Mouse (Mus musculus) limb, embryonic 13.5 days (tissue): ENCODE results near the gene Map2k1. TPM values are rescaled to one million over a fixed set of nuclear protein-coding genes. Genes with fewer than 3 reads are reported as not detected.
"Not testable (repeated sequence)": the region's sequence is repeated elsewhere in the genome, so short reads cannot be mapped to it uniquely, and the experiment has no call there.

ENCODE experiments used
- ATAC-seq: fragments of 200-750 bp; cut with Nextera tagmentation; 2 replicates; pipeline ENCODE4 v1.8.0; 2017; ENCODE audit warnings: low read depth, moderate number of reproducible peaks, moderate TSS enrichment; ENCODE audit not compliant: low FRiP score
- H3K27ac ChIP-seq: fragments of 300-500 bp; sonication (generic); 2 replicates; pipeline ENCODE4 v1.5.1; 2015; ENCODE audit warnings: inconsistent platforms, mild to moderate bottlenecking, moderate library complexity
- H3K27me3 ChIP-seq: fragments of 300-500 bp; sonication (generic); 2 replicates; pipeline ENCODE4 v1.6.1; 2015; ENCODE audit warnings: mild to moderate bottlenecking, inconsistent platforms
- H3K36me3 ChIP-seq: fragments of 300-500 bp; sonication (generic); 2 replicates; pipeline ENCODE4 v1.6.1; 2015; ENCODE audit warnings: inconsistent platforms, mild to moderate bottlenecking, moderate library complexity
- H3K4me1 ChIP-seq: fragments of 300-500 bp; sonication (generic); 2 replicates; pipeline ENCODE4 v1.6.1; 2015; ENCODE audit warnings: inconsistent platforms
- H3K4me2 ChIP-seq: fragments of 300-500 bp; sonication (generic); replicated peaks from 2 replicates; pipeline ENCODE4 v1.6.1; 2015; ENCODE audit warnings: inconsistent platforms, mild to moderate bottlenecking, moderate library complexity
- H3K4me3 ChIP-seq: fragments of 300-500 bp; sonication (generic); 2 replicates; pipeline ENCODE4 v1.5.1; 2015; ENCODE audit warnings: moderate library complexity, mild to moderate bottlenecking, inconsistent platforms
- H3K9ac ChIP-seq: fragments of 300-500 bp; sonication (generic); 2 replicates; pipeline ENCODE4 v1.6.1; 2015; ENCODE audit warnings: mild to moderate bottlenecking, inconsistent platforms
- H3K9me3 ChIP-seq: fragments of 300-500 bp; sonication (generic); 2 replicates; pipeline ENCODE4 v1.6.1; 2016; ENCODE audit warnings: inconsistent platforms
- WGBS: fragments of 180-500 bp; shearing (Covaris S2); methylation state at CpG from one replicate; pipeline ENCODE4 v1.1.7; 2015; 5-methylcytosine and 5-hydroxymethylcytosine counted together
- microRNA-seq: library from miRNA; unstranded; fragments of <30 nt; microRNA quantifications from one replicate; pipeline ENCODE4, GENCODE M21; 2016
- polyA plus RNA-seq: library from polyadenylated mRNA; unstranded; fragments of >200 nt; fragmentation: Nextera tagmentation; extraction: Ambion mirVana; gene quantifications from 2 replicates; pipeline ENCODE4 v1.2.1, GENCODE M21; 2015

Map2k1 gene
- polyA plus RNA-seq, 1 experiment from 2014 or later, result 80.1 TPM

DNA sequence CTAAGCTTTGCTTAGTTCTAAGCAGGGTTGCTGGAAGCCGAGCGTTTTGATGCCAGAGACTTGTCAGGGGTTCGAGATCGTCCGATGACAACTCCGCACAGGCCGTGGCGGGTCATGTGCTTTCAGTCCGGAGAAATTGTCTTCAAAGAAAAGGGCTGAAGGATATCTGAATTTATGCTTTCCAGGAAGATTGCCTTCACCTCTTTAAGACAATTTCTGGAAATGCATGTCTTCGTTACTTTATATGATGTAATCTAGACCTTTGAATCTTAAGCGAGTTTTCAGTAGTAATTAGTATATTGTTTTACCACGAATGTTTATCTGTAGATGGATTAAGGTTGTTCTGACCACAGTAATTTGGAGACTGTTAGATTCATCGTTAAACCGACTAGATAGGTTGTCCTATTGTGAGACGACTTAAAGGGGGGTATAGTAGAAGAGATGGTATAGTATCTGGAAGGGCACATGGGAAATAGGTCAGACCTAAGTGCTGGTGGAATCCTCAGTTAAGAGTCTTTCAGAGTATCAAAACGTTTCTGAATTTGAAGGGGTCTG is 79.7 kb downstream of the Map2k1 start:
- no peak; the same call in 1 of the 2 replicates for ATAC-seq
- H3K4me1 ChIP-seq, result peaks cover 25% of the 10 kb centered on the region
- H3K9me3 ChIP-seq, result no peaks in the 10 kb centered on the region
- peak overlapping the region; percentile 90; the same call in 1 of the 2 replicates for H3K27ac ChIP-seq
- peak overlapping the region; percentile 86 for H3K9ac ChIP-seq
- peak overlapping the region; percentile 64 for H3K4me3 ChIP-seq
- WGBS, result 0% methylated on average over 16 of the region's 16 CpGs
- H3K27me3 ChIP-seq, result no peaks in the 10 kb centered on the region
- peak overlapping the region; percentile 83 for H3K4me2 ChIP-seq
- peaks cover 42% of the 10 kb centered on the region for H3K36me3 ChIP-seq

- under 1% methylated on average over 42 of the region's 42 CpGs for WGBS
- H3K36me3 ChIP-seq, result peaks cover 35% of the 10 kb centered on the region
- peak; percentile 82 for ATAC-seq
Observed at GRCm38 (mm10) chr9:64172816-64173665, 80.4 kb downstream of the Map2k1 start, which contains the start of the genes Zwilch and Rpl4. Gene Zwilch, minus strand, starts transcription at chr9:64173104. Gene Rpl4, plus strand, starts transcription at chr9:64173375.

GRCm38 (mm10) chr9:64172145-64172815 is 81.2 kb downstream of the Map2k1 start:
- Histone ChIP-seq H3K27me3 (no peaks in the 10 kb centered on the region), H3K36me3 (peaks cover 28% of the 10 kb centered on the region), H3K9ac (peak overlapping the region; percentile 86), H3K9me3 (no peaks in the 10 kb centered on the region), H3K4me1 (peaks cover 25% of the 10 kb centered on the region), H3K4me2 (peak overlapping the region; percentile 82), H3K27ac (peak overlapping the region; percentile 90), H3K4me3 (peak overlapping the region; percentile 64)
- 2% methylated on average over 18 of the region's 18 CpGs for WGBS
- ATAC-seq, result no peak; the same call in 1 of the 2 replicates

More at GRCm38 (mm10) chr9:64172816-64173665, 80.4 kb downstream of the Map2k1 start, which contains the start of the genes Zwilch and Rpl4:
- Histone ChIP-seq H3K9ac (peak within 1 kb of the TSS; percentile 86), H3K4me1 (peaks cover 25% of the 10 kb centered on the region), H3K9me3 (no peaks in the 10 kb centered on the region), H3K27me3 (no peaks in the 10 kb centered on the region), H3K4me3 (peak within 1 kb of the TSS; percentile 64), H3K4me2 (peak within 1 kb of the TSS; percentile 83), H3K27ac (peak within 1 kb of the TSS; percentile 90)

DNA sequence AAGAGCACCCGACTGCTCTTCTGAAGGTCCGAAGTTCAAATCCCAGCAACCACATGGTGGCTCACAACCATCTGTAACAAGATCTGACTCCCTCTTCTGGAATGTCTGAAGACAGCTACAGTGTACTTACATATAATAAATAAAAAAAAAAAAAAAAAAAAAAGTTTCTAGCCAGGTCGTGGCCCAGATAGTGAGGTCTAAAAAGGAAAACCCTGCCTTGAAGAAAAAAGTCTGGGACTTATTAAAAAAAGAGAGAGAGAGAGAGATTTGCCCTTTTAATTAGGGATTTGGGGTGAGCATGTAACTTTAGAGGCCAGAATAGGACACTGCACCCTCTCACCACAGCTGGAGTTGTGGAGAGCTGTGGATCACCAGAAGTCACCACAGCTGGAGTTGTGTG is 83.5 kb downstream of the Map2k1 start:
- not testable (repeated sequence) for H3K9ac ChIP-seq, H3K4me3 ChIP-seq, H3K4me2 ChIP-seq, H3K27ac ChIP-seq, H3K27me3 ChIP-seq, H3K36me3 ChIP-seq, ATAC-seq, H3K9me3 ChIP-seq
- peaks cover 21% of the 10 kb centered on the region for H3K4me1 ChIP-seq
- 90% methylated on average over 3 of the region's 3 CpGs for WGBS

DNA sequence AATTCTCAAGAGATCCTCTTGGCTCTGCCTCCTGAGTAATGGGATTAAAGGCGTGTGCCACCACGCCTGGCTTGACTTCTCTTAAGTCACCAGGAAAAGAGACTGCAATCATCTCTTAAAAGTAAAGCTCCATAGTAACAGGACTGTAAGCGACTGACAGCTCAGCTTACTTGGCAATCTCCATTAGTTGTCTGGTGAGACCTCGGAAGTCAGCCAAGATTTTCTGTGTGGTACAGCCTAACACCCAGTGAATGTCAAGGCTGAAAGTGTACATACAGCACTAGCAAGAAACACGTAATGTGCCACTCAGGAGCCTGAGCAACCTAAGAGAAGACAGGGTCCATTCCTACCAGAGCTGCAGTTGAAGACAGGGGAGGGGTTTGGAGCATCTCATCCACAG is 93.0 kb downstream of the Map2k1 start:
- no peak overlapping the region for H3K9ac ChIP-seq
- no peak for ATAC-seq
- no peaks in the 10 kb centered on the region for H3K4me1 ChIP-seq
- no peak overlapping the region for H3K27ac ChIP-seq
- no peaks in the 10 kb centered on the region for H3K27me3 ChIP-seq
- peaks cover 62% of the 10 kb centered on the region for H3K36me3 ChIP-seq
- H3K4me2 ChIP-seq, result no peak overlapping the region
- H3K9me3 ChIP-seq, result no peaks in the 10 kb centered on the region
- WGBS, result 94% methylated on average over 5 of the region's 5 CpGs
- no peak overlapping the region for H3K4me3 ChIP-seq

- no peaks in the 10 kb centered on the region for H3K9me3 ChIP-seq
- H3K36me3 ChIP-seq, result peaks cover 68% of the 10 kb centered on the region
- H3K4me2 ChIP-seq, result no peak overlapping the region
- H3K27me3 ChIP-seq, result no peaks in the 10 kb centered on the region
- ATAC-seq, result no peak
- H3K9ac ChIP-seq, result no peak overlapping the region
- WGBS, result 92% methylated on average over 1 of the region's 1 CpGs
- no peak overlapping the region for H3K4me3 ChIP-seq
- H3K27ac ChIP-seq, result no peak overlapping the region
- no peaks in the 10 kb centered on the region for H3K4me1 ChIP-seq
Observed at GRCm38 (mm10) chr9:64156641-64157040, 96.8 kb downstream of the Map2k1 start.

- Histone ChIP-seq H3K4me3 (no peak overlapping the region), H3K27me3 (no peaks in the 10 kb centered on the region), H3K4me1 (no peaks in the 10 kb centered on the region), H3K9ac (no peak overlapping the region), H3K4me2 (no peak overlapping the region), H3K27ac (no peak overlapping the region), H3K36me3 (peaks cover 53% of the 10 kb centered on the region), H3K9me3 (no peaks in the 10 kb centered on the region)
- no peak for ATAC-seq
- WGBS, result 92% methylated on average over 9 of the region's 9 CpGs
Observed at GRCm38 (mm10) chr9:64139879-64140278, 113.6 kb downstream of the Map2k1 start.

DNA sequence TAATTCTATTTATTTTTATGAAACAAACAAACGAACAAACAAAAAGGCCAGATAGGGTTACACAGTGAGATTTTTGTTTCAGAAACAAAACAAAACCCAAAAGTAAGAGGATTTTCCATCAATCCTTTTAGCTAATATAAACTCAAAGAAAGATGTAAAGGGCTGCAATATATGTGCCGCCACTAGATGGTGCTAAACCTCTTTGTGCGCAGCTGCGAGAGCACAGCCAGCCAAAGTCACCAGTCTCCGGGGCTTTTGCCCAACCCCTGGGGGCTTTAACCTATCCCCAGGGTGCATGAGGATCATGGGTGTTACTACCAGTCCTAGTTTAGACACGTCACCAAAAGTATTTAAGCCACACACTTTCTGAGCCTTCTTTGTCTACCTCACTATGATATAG is 114.5 kb downstream of the Map2k1 start:
- 6% methylated on average over 6 of the region's 6 CpGs for WGBS
- not testable (repeated sequence) for H3K9me3 ChIP-seq, H3K9ac ChIP-seq, H3K27me3 ChIP-seq, H3K4me1 ChIP-seq, ATAC-seq, H3K4me3 ChIP-seq, H3K27ac ChIP-seq, H3K4me2 ChIP-seq
- H3K36me3 ChIP-seq, result peaks cover 45% of the 10 kb centered on the region

Small RNA genes lying within 50 kb of the gene (microRNA-seq; reads per million reads assigned to microRNA genes)
- not detected for gene Gm24106

Other genes starting within 250 kb of the Map2k1 start
- gene Smad6, start 231.6 kb downstream of the Map2k1 start, polyA plus RNA-seq, result 10.8 and 11.0 TPM in 2 replicates
- gene Lctl, start 136.5 kb downstream of the Map2k1 start, polyA plus RNA-seq, result not detected in 2 replicates
- 19.3 and 23.7 TPM in 2 replicates for gene Zwilch, start 80.5 kb downstream of the Map2k1 start, polyA plus RNA-seq
- gene Rpl4, start 80.3 kb downstream of the Map2k1 start, polyA plus RNA-seq, result 1,136 and 1,154 TPM in 2 replicates
- 30.4 and 30.5 TPM in 2 replicates for gene Snapc5, start 74.4 kb downstream of the Map2k1 start, polyA plus RNA-seq
- gene Uchl4, start 18.4 kb downstream of the Map2k1 start, polyA plus RNA-seq, result 3.0 and 3.2 TPM in 2 replicates
- 218 and 225 TPM in 2 replicates for gene Tipin, start 27.9 kb upstream of the Map2k1 start, polyA plus RNA-seq
- gene Dis3l, start 87.7 kb upstream of the Map2k1 start, polyA plus RNA-seq, result 21.4 and 23.0 TPM in 2 replicates
- gene Megf11, start 132.0 kb upstream of the Map2k1 start, polyA plus RNA-seq, result 1.2 TPM in 2 replicates